Mouse (Mus musculus) granulocyte monocyte progenitor cell, adult 5-6 weeks (primary cell): ENCODE results near the gene Lxn. TPM values are rescaled to one million over a fixed set of nuclear protein-coding genes. Genes with fewer than 3 reads are reported as not detected.

Experiments used
- ATAC-seq: replicated peaks from 2 replicates; pipeline ENCODE4 v1.8.0; 2016; ENCODE audit warnings: mild to moderate bottlenecking, moderate TSS enrichment, inconsistent platforms; ENCODE audit not compliant: poor library complexity, severe bottlenecking
- total RNA-seq, 2 experiments: library from RNA; stranded (forward) in 1 of 2; stranded (reverse) in 1 of 2; fragments of 200-712, 200-1000 nt in 1 of 2; fragments of >200 nt in 1 of 2; fragmentation: Nextera tagmentation in 1 of 2; gene quantifications; 2 replicates each; pipeline ENCODE4 v1.2.3; 2014 to 2017

Gene Lxn
- total RNA-seq (2014; fragmentation: Nextera tagmentation) (37.1 and 43.1 TPM in 2 replicates), total RNA-seq (2017) (15.1 and 22.8 TPM in 2 replicates)

DNA sequence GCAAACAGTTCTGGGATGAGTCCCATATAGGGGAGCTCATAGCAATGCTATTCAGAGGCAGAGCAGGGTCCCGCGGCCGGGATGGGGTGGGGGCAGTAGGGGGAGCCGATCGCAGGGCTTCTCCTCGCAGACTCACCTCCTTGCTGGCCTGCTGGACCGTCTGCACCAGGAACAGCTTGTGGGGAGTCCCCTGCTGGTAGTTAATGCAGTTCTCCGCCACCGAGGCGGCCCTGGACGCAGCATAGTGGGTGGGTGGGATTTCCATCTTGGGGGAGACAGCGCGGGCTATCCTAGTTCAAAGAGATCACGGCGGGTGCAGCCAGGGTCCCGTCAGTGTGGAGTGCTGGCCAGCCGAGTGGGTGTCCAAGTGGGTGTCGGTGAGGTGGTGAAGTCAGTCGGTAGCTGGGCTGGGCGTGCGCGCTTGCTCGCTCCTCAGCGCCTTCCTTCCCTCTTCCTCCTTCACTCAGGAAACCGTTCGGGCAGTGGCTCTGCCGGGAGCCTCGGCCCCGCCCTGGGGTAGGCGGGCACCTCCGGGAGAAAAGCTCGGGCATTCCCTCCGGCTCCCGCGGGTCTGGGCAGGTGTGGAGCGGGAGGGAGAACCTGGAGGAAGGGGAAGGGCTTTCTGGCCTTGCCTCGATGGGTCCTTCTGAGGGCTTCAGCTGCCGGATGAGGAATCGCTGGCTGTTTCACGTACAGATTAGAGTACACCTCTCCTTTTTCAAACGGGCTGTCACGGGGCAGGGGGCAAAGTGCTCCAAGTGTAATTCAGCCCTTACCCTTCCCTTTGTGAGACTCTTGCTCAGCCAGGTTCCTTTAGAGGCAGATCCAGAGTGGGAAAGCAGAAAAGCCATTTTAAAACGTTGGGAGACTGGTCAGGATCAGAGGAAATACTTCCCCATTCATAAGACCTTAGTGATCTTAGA is at the start of gene Lxn:
Lxn (minus strand) TSS at position 477 of the 923 bp plus-strand sequence.
- ATAC-seq, result peak; percentile 95

DNA sequence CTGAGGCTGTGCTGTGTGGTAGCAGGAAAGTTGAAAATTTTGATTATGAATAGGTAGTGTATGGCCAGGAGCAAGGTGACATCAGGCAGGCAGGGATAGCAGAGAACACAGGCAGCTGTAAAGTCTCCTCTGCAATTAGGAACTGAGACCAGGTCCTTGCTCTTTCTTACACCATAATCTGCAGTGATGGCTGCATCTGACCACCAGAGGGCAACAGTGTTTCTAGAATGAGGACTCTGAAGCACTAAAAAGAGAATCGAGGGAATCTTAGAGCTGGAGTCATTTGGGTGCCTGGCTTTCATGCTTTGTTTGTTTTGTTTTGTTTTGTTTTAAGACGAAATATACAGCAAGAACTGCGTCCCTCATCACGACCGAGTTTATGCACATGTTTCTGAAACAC is 49.1 kb upstream of the Lxn start:
- peak; percentile 80 for ATAC-seq

GRCm38 (mm10) chr3:67508216-67508892 is 44.6 kb upstream of the Lxn start:
- no peak for ATAC-seq

DNA sequence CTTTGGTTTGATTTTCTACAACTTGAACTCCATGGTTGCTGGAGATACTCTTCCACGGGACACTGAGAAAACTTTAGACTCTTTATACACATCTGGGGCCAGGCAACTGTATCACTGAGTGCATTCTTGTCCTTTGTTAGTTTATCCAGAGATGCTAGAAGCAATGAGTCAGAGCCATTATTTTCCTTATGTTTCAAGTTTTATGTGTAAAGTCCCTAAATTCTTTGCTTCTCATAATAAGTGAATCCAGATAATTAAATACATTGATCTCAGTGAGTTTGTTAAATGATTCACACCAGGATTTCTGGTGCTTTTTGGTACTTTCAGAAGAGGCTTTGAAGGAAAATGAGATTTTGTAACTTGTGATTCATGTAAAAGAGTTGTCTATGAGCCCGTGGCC is 41.6 kb upstream of the Lxn start:
- no peak for ATAC-seq

GRCm38 (mm10) chr3:67503878-67504277 is 40.2 kb upstream of the Lxn start:
- no peak for ATAC-seq

- ATAC-seq, result no peak
These were observed 35.7 kb upstream of the Lxn start for GRCm38 (mm10) chr3:67499406-67499791.

DNA sequence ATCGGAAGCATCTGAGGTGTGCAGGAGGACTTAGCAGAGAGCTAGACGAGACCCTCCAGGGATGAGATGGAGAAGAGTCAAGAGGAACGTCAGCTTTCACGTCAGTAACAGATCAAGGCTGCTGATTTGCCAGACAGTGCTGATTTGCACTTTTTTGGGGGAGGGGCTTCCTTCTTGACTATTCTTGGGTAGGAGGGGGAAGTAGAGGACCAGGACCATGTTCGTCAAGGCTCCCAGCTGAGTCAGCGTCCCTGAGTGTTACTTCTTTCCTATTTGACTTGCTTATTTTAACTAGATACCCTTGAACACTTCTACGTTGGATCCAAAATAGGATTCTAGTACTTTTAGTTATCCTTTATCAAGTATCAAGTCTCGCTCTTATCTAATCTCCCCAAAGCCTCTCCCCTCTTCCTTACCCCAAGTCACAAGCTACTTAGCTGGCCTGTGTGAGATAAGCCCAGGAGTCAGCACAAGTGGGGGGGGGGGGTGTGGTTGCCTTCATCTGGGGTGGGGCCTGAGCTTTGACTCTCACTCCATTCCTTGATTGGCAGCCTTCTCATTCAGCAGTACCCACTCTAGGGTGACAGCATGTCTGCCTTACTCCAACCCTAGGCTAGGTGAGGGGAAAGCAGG is 35.2 kb upstream of the Lxn start:
- ATAC-seq, result no peak

DNA sequence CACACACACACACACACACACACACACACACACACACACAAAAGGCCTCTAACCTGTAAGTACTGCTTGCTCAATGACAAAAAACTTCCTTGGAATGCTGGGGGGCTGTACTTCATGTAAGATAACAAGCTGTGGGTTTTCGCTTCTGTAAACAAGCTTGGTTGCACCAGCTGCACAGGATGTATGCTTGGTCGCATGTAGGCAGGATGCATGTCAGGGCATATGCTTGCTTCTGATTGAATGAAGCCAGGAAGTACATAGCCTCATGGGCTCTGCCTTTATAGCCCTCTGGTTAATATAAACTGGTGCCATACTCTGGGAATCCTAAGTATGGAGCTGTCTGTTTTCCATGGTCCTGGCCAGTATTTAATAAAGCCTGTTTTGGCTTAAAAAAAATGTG is 34.3 kb upstream of the Lxn start:
- no peak for ATAC-seq

GRCm38 (mm10) chr3:67496310-67496709 is 32.6 kb upstream of the Lxn start:
- no peak for ATAC-seq

DNA sequence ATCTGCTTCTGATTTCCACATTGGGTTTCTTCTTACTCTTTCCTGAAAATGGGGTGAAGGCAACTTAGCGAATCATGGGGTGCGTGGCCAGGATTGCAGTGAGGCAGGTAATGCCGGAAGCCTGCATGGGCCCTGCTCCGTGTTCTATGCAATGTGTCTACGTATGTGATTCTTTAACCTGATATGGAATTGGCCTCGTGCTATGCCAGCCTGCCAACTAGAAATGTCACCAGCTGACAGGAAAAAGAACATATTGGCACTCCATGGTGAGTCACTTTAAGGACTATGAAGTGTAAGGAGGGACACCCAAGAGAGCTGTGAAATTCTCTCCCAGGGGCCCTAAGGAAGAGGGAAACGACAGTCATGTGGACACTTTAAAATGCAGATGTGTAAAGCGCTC is 29.4 kb upstream of the Lxn start:
- no peak for ATAC-seq

DNA sequence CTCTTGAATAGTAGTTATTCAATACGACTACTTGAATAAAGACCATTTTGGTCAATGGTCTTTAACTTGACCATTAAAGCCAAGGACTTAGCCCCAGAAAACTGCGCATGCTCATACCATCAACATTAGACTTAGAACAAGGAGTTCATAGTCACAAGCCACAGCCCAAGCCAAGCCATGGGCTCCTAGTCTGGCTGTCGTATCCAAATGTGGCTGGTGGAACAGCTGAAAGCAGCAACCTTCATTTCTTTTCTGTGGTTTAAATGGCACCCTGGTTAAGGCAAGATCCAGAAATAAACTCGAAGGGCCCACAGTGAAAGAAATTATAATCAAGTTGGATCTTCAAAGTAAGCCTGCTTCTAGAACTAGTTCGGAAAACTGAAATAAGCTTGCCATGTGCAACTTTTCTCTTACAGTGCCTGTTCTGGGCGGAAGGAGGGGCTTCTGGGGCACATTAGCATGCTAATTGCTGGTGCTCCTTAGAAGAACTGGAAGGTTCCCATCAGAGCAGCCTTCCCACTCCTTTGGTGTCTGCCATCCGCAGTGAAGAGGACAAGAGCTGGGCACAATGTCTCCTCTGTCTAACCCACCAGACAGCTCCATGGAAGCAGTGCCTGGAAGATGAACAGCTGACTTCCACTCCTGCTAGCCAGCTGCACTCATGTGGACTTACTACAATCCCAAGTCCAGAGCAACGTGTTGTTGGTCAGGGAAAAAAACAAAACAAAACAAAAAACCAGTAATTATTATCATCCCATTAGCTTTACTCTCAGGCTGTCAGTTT is 28.6 kb upstream of the Lxn start:
- ATAC-seq, result no peak

DNA sequence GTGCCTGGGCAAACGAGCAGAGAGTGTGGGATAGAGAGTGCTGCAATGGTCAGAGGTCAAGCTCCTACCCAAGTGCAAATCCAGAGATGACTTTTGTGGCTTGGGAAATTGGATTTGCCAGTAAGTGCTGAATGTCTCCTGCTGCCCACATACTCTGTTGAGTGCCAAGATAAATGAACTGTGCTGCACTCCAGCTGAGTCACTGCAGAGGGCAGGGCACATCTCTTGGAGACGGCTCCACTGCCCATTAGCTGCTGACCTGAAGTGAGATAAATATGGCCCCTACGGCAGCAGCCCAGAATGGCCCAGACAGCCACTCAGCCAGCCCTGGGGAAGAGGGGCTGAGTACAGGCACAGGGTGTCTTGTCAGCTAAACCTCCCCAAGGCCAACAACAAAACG is 26.4 kb upstream of the Lxn start:
- ATAC-seq, result no peak

DNA sequence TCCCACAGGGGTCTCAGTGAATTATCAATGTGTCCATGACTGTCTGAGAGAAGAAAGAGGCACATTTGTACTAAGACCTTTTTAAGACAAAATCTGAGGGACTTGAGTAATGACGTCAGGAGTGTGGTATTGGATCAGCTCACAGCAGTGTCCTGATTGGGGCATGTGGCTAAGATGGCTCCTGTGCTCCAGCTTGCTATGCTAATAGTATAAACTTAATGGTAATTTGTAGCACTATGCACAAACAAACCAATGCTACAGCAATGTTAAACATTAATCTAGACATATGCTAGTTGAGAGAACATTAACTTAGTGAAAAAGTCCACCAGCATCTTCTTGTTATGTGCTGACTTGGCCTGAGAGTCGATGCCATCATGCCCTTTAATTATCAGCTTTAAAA is 21.5 kb upstream of the Lxn start:
- no peak for ATAC-seq

GRCm38 (mm10) chr3:67482400-67482799 is 18.7 kb upstream of the Lxn start:
- no peak for ATAC-seq

DNA sequence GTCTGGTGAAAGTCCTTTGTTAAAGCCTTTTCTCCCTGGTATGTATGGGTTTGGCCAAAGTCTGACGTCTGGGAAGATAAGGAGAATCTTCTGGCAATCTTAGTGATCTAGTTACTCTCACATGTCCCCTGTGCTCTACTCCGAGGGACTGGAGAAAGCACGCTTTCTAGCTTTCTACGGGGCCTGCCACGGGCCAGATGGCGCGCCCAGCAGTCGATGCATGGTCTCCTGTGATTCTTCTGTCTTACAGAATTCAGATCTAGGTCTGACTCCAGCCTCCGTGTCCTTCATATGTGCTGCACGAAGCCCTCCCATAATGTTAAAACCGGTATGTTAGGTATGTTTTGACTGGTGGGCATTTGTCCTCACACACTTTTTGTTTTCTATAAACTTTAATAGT is 16.1 kb upstream of the Lxn start:
- ATAC-seq, result no peak

DNA sequence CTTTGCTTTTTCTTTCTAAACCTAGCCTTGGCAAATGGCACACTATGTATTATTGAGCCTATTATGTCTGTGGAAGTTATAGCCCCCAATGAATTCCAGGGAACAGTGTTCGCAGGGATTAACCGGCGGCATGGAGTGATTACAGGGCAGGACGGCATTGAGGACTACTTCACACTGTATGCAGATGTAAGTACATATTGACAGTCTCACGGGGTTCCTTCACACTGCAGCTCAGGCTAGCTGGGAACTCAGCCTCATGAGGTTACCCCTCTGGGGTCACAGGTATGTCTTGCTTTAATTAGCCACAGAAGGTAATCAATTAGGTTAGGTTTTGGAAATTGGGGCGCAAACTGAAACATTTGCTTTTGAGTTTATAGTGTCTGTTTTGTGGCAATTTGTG is 9.7 kb upstream of the Lxn start:
- ATAC-seq, result no peak

- peak; percentile 27; the same call in 1 of the 2 replicates for ATAC-seq
These were observed 7.8 kb upstream of the Lxn start for GRCm38 (mm10) chr3:67471408-67472127.

GRCm38 (mm10) chr3:67467281-67467680 is 3.6 kb upstream of the Lxn start:
- ATAC-seq, result no peak

GRCm38 (mm10) chr3:67466576-67466975 is 2.9 kb upstream of the Lxn start:
- no peak for ATAC-seq

- no peak; the same call in none of the 2 replicates for ATAC-seq
These were observed 725 bp downstream of the Lxn start for GRCm38 (mm10) chr3:67463001-67463400.
